Mouse (Mus musculus) ES-Bruce4 (cell line): Measurements from ENCODE around the gene Skp2.

Source experiments
- CTCF ChIP-seq: IDR thresholded peaks from one replicate; pipeline ENCODE4 v1.8.1; 2011; ENCODE audit warnings: low read depth, low read length
- EP300 ChIP-seq: IDR thresholded peaks from 2 replicates; pipeline ENCODE4 v1.6.1; 2011; ENCODE audit warnings: low read depth, low read length; ENCODE audit not compliant: insufficient read depth

GRCm38 (mm10) chr15:9073067-9073608, 82.1 kb downstream of the Skp2 start:
- TF ChIP-seq CTCF (no peak), EP300 (no peak)
